Mouse (Mus musculus) right cerebral cortex, adult 2 months (tissue): Measurements from ENCODE around the gene Bcl9.

Experiments
- DNase-seq, 2 experiments: peaks; one replicate each; pipeline ENCODE4 v3.0.0; 2021 to 2022; ENCODE audit warnings: low spot score in 2 of 2

The Bcl9 gene

GRCm38 (mm10) chr3:97232328-97232727 lies 65.4 kb downstream of the Bcl9 start:
- no peak for DNase-seq

GRCm38 (mm10) chr3:97231857-97232256 lies 65.9 kb downstream of the Bcl9 start:
- no peak for DNase-seq

- no peak for DNase-seq
Observed at GRCm38 (mm10) chr3:97230631-97231404, 66.9 kb downstream of the Bcl9 start.

GRCm38 (mm10) chr3:97228457-97228856 lies 69.3 kb downstream of the Bcl9 start:
- no peak for DNase-seq

GRCm38 (mm10) chr3:97228020-97228419 lies 69.7 kb downstream of the Bcl9 start:
- no peak for DNase-seq

GRCm38 (mm10) chr3:97227259-97228005 lies 70.3 kb downstream of the Bcl9 start:
- peak; percentile 91 for DNase-seq

- DNase-seq, result no peak
Observed at GRCm38 (mm10) chr3:97226719-97227118, 71.0 kb downstream of the Bcl9 start.

GRCm38 (mm10) chr3:97225231-97225630 lies 72.5 kb downstream of the Bcl9 start:
- DNase-seq, result no peak

- DNase-seq, result no peak
Observed at GRCm38 (mm10) chr3:97223261-97223660, 74.5 kb downstream of the Bcl9 start.

- no peak for DNase-seq
Observed at GRCm38 (mm10) chr3:97215526-97215925, 82.2 kb downstream of the Bcl9 start.

- DNase-seq, result no peak
Observed at GRCm38 (mm10) chr3:97214439-97214838, 83.3 kb downstream of the Bcl9 start.

- no peak for DNase-seq
Observed at GRCm38 (mm10) chr3:97213871-97214270, 83.8 kb downstream of the Bcl9 start.

- DNase-seq, result no peak
Observed at GRCm38 (mm10) chr3:97211177-97211576, 86.5 kb downstream of the Bcl9 start.

- DNase-seq, result no peak
Observed at GRCm38 (mm10) chr3:97209351-97209750, 88.4 kb downstream of the Bcl9 start.

GRCm38 (mm10) chr3:97206521-97206920 lies 91.2 kb downstream of the Bcl9 start:
- no peak for DNase-seq

GRCm38 (mm10) chr3:97203880-97204279 lies 93.8 kb downstream of the Bcl9 start:
- no peak for DNase-seq

GRCm38 (mm10) chr3:97201943-97202342 lies 95.8 kb downstream of the Bcl9 start:
- DNase-seq, result peak; percentile 53 to 55

GRCm38 (mm10) chr3:97199261-97199660 lies 98.5 kb downstream of the Bcl9 start:
- peak in 1 of 2 experiments; percentile 24 for DNase-seq

- DNase-seq, result no peak
Observed at GRCm38 (mm10) chr3:97196571-97196970, 101.1 kb downstream of the Bcl9 start.

- peak; percentile 77 to 78 for DNase-seq
Observed at GRCm38 (mm10) chr3:97185098-97185860, 112.4 kb downstream of the Bcl9 start.

- DNase-seq, result no peak
Observed at GRCm38 (mm10) chr3:97183810-97184209, 113.9 kb downstream of the Bcl9 start.

- DNase-seq, result no peak
Observed at GRCm38 (mm10) chr3:97180527-97180926, 117.2 kb downstream of the Bcl9 start.
